Mouse (Mus musculus): ENCODE data around the gene Ifitm3.
"Not testable (repeated sequence)": the region's sequence is repeated elsewhere in the genome, so short reads cannot be mapped to it uniquely, and the experiment has no call there.

Ifitm3 gene

DNA sequence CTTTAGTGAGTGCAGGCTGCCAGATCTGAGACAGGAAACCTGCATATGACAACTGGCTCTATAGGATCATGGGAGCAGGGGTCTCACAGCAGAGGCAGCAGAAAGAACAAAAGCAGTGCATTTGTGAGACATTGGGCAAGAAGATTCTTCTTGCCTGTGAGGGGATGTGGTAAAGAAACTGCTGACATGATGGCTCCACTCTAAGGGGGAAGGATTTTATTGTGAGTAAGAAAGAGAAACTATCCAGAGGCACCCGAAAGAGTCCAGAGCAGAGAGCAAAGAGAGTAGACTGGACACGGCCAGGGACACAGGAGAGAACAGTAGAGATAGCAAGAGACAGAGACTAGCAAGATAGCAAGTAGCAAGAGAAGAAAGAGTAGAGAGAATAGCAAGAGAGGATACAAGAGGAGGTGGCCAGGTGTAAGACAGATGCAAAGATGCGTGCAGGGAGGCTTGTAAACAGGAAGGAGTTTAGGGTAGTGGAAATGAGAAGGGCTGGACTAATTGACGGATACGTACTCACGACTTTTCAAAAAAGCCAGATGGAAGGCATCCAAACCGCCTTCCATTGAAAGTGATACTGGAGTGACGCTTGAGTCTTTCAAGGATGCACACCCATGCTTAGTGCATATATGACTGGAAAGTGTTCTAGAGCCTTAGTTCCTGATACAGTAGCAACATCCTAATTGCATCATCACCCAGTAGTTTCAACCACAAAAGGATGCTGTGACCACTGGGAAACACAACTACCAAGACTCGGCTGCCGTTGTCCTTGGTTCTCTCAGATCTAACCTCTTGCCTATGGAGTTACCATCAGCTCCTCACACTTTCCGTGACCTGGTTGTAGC, 11.5 kb downstream of the Ifitm3 start:
- no peak for DNase-seq

DNA sequence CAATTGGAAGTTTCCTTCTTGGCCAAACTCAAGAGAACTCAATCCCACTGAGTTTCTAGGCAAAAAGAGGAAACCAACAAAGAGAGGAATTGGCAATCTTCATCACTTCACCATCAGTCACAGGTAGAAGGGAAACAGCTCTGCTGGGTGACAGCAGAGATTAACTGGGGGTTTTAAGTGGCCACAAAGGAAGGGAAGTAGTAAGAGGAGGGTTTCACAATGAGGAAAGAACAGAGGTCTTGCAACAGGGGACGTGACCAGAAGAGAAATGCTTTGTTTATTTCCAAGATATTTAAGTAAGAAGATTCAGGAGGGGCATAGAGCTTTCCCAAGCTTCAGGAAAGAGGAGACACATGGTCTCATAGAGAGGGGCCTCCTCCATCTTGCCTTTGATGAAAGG, 12.8 kb downstream of the Ifitm3 start:
- DNase-seq = no peak

DNA sequence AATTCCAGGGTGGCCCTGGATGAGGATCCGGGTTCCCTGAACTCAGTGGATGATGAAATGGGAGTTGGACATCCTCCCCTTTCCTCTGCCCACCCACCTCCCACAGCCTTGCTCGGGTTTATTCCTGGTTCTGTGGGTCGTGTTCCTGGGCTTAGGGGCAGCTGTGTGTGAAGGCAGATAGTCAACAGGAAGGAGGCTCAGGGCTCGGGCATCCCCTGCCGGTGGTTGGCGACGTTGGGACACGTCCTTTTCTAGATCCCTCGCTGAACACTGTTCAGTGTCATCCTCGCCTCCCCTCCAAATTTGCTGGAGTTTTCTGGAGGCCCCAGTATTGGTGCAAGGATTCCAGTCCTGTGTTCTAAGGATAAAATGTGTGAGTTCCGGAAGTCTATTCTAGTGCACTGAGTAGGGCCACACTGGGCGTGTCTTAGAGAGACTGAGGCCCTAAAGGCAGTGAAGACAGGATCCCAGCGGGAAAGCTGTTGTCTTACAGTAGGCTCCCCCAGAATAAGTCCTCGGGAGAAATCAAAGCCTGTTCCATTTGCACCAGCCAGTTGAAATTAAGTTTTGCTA, 19.4 kb downstream of the Ifitm3 start:
- DNase-seq = no peak

DNA sequence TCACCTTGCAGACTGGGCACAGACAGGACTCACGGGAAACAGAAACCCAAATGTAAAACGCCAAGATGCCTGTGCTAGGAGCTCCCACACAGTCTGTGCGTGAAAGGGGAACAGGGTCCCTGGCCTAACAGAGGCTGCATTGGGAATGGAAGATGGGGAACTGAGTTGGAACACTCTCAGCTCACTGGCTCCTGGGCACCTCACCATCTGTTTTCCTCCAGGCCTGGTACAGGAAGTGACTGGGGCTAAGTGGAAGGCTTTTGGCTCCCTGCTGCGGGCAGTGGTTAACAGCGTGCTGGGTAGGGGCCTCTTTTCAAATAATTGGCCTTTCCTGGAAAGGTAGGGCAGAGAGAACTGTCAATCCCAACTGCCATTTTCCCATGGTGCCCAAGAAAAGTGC, 19.9 kb downstream of the Ifitm3 start:
- no peak for DNase-seq

DNA sequence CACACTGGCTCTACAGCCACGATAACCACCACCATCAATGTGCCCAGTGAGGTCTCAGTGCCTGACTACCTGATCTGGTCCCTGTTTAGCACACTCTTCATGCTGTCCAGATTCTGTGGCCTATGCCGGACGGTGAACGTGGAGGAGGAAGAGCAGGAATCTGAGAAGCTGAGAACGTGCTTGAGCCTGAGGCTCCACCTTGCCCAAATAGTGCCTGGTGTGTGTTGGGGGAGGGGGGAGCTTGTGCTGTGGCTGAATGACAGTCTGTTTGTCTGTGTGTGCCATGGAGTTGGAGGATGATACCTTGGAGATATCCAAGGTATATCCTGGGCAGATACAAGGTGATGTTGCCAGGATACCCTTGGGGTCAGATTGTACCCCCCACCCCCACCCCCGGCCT, 20.4 kb downstream of the Ifitm3 start:
- no peak for DNase-seq

DNA sequence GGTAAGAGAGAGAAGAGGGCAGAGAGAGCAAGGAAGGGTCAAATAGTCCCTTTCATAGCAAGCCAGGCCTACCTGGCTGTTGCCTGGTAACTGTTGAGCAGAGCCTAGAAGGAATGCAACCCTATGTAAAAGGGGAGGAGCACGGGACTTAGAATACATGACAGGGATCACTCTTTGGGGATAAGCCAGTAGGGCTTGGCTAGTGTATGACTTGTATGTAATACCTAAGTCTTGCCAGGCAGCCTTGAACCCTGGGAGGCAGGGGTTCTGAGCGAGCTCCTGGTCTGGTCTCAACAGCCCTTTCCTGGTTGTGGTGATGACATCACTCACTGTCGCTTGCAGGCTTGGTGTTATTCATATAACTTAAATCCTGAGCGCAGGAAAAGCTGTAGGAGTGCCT, 21.5 kb downstream of the Ifitm3 start:
- no peak for DNase-seq

DNA sequence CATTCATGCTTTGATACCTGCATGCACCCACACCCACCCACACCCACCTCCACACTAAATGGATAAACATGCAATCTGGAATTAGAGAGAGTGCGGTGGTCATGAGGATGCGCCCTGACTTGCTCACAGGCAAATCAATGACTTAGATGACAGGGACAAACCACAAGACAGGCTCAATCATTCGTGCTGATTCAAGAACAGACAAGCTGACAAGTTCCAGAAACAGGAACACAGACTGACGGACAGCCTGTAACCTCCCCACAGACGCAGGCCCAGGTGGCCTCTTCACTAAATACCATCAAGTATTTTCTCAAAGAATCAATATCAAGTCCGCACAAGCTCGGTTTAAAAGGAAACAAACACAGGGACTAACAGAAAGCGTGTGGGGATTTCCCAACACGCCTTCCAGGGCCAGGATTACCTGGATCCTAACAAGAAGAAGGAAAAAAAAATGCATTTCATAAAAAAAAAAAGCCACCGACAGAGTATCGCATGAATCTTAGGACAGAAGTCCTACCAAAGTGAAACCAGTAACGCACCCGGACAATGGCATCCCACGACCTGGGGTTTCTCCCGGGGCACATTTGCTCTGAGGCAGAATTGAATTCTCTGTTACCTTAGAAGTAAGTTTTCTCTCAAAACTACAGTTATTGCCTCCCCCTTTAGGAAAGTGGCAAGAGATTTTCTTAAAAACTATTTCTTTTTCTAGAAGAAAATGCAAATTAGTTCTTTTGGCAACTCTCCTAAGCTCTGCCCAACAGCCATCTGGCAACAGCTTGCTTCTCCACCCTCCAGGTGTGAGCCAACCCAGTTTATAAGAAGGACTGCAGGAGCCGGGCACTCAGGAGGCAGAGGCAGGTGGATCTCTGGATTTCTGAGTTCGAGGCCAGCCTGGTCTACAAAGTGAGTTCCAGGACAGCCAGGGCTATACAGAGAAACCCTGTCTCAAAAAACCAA, 23.1 kb downstream of the Ifitm3 start:
- no peak for DNase-seq

DNA sequence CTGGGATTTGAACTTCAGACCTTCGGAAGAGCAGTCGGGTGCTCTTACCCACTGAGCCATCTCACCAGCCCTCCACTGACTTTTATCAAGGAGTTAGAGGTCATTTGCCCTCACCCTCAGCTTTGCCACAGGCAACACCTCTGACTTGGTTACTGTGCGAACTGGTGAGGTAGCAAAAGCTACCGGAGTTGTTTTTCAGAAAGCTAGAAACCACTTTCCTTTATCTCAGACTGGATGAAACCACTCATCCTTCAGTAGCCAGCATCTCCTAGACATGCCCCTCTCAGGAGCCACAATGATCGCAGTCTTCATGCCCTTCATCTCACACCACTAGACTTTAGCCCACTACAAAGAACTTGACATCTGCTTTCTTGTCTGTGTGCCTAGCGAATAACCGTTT, 27.6 kb downstream of the Ifitm3 start:
- DNase-seq = no peak

DNA sequence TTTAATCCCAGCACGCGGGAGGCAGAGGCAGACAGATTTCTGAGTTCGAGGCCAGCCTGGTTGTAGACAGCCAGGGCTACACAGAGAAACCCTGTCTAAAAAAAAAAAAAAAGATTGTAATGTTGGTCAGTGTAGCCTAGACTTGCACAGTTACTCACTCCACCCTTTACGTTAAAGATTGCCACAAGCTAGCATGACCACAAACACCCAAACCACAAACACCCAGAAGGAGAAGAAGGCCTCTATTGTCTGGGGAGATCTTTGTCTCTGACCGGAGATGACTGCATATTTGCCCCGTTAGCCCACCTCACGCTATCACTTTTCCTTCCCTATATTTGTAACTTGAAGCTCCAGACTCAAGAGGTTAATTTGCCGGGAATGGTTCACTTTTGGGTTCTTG, 28.9 kb downstream of the Ifitm3 start:
- DNase-seq = no peak

DNA sequence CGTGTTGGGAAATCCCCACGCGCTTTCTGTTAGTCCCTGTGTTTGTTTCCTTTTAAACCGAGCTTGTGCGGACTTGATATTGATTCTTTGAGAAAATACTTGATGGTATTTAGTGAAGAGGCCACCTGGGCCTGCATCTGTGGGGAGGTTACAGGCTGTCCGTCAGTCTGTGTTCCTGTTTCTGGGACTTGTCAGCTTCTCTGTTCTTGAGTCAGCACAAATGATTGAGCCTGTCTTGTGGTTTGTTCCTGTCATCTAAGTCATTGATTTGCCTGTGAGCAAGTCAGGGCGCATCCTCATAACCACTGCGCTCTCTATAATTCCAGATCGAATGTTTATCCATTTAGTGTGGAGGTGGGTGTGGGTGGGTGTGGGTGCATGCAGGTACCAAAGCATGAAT, 33.9 kb downstream of the Ifitm3 start:
- DNase-seq = not testable (repeated sequence)

DNA sequence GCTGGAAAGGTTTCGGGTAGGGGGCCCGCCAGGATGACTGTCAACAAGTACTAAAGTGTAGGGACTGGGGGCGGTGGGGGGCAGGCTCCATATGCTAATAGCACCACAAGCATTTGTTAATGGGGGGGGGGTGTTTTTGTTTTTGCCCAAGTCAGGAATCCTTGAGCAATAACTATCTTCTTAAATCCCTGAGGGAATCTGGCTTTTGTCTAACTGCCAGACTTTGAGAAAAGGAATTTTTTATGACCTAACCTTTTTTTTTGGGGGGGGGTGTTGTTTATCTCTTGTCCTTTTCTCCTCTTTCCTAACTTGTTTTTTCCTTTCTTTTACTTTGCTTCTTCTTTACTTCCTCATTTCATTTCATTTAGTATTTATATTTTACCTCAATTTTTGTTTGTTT, 35.1 kb downstream of the Ifitm3 start:
- no peak for DNase-seq

DNA sequence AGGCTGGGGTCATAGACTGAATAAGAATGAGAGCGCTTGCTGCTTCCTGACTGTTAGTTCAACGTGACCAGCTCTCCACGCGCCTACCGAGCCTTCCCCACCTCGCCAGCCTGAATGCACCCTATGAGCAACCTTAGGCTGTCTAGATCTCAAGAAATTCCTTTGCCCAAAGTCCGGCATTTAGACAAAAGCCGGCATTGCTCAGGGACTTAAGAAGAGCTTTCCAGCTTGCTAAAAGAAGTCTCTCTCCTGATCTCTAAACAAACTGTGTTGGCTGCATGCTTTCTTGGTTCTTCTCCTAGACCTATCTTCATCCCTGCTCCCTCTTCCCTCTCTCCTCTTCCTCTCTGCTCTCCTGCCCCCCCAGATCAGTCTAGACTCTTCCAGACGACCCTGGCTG, 35.6 kb downstream of the Ifitm3 start:
- no peak for DNase-seq

DNA sequence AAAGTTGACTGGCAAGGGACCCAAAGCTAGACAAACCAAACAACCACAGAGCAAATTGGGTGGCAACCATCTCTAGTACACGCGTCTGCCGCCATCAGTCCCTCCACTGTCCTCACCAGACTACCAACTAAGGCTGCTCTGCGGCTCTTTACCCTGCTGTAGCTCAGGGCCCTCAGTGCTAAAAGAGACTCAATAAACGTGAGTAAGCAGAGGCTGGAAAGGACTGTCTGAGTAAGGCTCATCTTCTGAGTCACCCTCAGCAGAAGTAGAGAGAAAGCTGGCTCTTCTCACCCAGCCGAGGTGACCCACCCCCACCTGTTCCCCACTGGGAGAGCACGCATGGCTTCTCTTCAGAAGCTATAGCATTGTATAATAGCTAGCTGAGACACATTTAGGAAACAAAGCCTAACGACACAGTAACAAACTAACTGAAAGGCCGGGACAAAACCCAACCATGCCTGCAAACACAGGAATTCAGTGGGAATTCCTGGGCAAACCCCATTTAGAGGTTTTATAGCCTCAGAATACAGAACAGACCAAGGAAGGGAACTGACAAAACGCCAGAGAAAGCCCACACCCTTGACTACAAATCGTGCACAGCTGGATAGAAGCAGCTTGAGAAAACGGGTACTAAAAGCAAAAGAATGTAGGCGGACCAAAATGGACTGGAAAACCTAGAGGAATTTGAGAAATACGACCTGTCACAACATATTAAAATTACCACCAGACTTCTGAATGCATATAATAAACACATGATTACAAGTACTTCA, 37.0 kb downstream of the Ifitm3 start:
- DNase-seq = no peak

DNA sequence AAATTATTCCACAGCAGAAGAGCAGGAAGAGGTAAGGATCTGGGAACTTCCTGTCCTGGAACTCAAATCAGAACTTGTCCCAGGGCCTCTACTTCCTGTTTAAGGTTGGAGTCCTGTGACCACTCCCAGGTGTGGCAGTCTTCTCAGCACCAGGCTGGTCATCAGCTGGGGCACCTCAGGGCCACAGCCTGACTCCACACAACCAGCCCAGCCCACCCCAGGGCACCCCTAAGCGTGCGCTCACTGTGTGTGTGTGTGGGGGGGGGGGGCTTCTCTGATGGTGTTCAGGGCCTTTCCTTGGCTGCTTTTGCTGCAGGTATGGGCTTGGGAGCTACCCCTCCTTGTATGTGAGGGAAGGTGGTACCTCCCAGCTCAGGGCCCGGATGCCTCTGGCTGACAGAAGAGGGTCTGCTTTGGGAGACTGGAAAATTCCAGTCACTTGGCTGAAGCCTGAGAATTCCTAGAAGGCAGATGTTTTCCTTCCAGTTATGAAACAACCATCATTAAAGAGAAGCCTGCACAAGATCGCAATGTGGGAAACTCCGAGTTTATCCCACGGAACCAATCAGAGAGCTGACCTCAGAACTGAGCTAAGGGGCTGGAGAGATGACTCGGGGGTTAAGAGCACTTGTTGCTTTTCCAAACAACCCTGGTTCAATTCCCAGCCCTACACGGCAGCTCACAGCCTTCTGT, 38.9 kb downstream of the Ifitm3 start:
- no peak for DNase-seq

DNA sequence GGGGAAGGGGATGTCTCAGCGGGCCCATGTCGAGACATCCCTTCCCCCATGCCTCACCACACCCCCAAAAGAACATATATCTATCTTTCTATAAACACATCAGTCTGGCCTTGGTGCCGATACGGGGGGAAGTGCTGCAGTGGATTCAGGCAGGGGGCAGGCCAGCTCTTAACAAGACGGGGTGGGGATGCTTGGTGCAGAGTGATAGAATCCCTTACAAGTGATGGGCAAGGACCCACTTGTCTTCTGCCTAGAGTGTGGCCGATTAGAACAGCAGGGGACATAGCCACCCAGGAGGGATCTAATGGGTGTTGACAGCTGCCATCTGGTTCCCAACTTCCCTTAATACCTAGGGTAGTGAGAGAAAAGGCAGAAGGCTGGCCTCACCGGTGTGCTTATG, 39.6 kb downstream of the Ifitm3 start:
- no peak for DNase-seq

DNA sequence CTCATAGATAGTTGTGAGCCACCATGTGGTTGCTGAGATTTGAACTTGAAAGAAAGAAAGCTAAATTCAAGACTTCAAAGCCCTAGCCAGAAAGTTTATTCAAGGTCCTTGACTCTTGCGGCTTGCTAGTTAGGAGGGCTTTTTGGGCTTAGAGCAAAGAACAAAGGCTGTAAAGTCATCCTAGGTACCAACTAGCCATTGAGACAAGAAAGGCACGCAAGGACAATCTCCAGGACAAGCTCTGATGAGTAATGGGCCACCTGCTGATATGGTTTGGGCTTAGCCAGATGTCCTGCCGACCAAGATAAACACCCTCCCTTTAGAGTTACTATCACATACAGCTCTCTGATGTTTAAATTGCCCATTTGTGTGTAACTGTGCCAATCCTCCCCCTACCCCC, 41.9 kb downstream of the Ifitm3 start:
- DNase-seq = not testable (repeated sequence)

DNA sequence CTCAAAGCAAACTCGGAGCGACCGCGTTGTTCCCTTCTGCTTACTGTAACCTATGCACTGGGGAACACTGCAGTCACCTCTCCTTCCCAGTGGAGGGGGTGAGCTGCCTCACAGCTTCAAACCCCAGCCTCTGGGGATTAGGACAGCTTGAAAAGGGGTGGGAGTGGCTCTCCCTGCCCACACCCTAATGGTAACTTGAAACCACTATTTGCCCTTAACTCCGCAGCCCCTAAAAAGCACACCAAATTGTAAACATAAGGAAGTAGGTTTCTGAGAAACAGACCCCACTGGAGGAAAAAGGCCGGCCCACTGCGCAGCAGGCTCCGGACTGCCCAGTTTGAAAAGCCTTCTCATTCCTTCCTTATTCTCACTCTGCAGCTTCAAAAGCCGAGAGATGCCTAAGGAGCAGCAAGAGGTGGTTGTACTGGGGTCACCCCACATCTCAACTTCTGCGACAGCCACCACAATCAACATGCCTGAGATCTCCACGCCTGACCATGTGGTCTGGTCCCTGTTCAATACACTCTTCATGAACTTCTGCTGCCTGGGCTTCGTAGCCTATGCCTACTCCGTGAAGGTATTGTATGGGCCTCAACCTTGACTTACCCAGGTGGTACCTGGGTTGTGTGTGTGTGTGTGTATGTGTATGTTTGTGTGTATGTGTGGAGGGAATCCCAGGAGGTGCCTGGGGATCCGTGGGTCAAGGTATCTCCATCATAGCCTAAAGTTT, 42.5 kb downstream of the Ifitm3 start:
- no peak for DNase-seq

DNA sequence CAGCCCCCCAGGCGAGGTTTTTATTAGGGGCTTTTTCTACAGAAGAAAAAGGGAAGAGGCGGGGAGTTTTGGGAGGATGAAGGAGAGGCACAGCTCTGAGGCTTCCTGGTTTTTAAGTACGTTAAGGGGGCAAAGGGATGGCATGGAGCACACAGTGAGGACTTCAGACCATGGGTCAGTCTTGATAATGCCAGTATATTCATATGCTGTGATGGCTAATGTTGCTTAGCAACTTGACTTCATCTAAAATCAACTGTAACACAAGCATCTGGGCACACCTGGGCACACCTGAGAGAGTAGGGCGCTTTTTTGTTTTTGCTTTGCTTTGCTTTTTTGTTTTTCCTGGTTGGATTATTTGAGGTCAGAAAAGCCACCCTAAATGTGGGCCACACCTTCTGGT, 43.6 kb downstream of the Ifitm3 start, which contains the start of gene Ifitm1:
TSS of gene Ifitm1 (plus strand) at position 301 of the 400 bp plus-strand sequence.
- no peak for DNase-seq

DNA sequence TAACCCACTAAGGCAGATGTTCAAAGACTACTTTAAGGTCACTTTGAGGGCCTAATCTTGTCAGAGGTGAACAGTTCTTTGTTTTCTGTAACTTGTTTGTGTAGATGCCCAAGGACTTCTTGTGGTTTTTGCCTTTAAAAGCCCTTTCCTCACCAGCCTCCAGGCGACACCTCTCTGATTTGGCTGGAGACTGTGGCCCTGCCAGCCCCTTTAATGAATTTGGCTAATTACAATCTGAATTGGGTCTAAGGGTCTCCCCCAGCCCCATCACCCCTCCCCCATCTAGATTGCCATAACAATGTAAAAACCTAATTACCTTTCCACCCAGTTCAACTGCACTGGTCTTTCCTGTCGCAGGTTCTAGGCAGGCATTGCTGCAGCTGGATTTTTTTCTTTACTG, 47.8 kb downstream of the Ifitm3 start:
- no peak for DNase-seq

DNA sequence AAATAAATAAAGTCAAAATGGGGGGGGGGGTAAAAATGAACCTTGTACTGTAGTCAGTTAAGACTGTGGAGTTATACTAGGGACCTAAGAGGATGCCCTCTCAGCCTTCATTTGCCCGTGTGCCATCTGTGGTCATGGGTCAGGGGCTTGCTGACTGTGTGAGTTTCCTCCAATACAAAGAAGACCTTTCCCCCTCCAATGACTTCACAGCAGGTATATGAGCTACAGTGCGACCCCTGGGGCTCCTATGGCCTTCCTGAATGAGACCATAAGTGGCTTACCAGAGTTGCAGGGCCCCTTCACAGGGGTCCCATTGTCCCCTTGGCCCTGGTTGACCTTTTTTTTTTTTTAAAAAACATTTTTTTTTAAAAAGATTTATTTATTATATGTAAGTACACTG, 49.2 kb downstream of the Ifitm3 start:
- no peak for DNase-seq

DNA sequence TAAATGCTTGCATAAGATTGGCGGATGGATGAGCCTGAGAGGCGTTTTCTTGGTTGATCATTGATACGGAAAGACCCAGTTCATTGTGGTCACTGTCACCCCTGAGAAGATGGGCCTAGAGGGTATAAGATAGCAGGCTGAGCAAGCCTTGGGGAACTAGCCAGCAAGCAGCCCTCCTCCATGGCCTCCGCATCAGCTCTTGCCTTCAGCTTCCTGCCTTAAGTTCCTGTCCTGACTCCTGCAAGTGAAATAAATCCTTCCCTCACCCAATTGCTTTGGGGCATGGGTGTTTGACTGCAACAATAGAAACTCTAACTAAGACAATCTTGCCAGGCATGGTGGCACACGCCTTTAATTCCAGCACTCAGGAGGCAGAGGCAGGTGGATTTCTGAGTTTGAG, 50.5 kb downstream of the Ifitm3 start:
- no peak for DNase-seq

All from cerebellum, adult 9-10 months (tissue).